Mouse (Mus musculus) megakaryocyte, embryonic 14.5 days (primary cell): ENCODE data around the gene Lrtm1.

Experiments used
- FLI1 ChIP-seq: IDR thresholded peaks from 2 replicates; pipeline ENCODE4 v1.6.1; 2012; ENCODE audit warnings: low read length, inconsistent platforms, mixed read lengths
- GATA1 ChIP-seq: IDR thresholded peaks from 3 replicates; pipeline ENCODE4 v1.6.1; 2012; ENCODE audit warnings: mixed read lengths, low read length, inconsistent platforms, borderline replicate concordance

GRCm38 (mm10) chr14:29073747-29074146 lies 55.7 kb downstream of the Lrtm1 start:
- TF ChIP-seq GATA1: no peak
- TF ChIP-seq FLI1: no peak
